In the genomic region with DNA sequence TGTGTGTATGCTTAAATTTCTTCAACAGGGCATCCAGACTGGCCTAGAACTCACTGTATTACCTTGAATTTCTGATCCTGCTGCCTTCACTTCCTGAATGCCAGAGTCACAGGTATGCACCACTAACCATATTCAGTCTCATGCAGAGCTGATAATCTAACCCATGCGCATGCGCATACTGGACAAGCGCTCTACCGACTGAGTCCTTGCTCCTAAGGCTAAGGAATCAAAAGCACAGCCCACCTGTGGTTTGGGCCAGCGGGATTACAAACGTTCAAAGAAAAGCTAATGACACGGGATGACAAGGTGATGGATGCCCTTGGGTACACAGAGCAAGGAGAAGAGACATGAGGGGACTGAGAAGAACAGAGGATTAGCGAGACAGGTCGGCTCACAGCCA, we compare ENCODE assay signal across 20 mouse cellular contexts.
DNase-seq lines count a peak whose midpoint lies in the region; ATAC-seq and TF ChIP-seq lines count a peak whose summit lies in the region.
"Had no signal": no experiment of that assay in that cellular context is flagged by ENCODE, and none has a peak within 500 bp of the region (broad histone marks: within the 10 kb centered on the region; RNA-seq: fewer than 3 reads in every experiment).

No protein-coding gene starts in this region.

- WGBS in lung, embryonic 15.5 days: 60% methylated on average over 9 of the region's 9 CpGs
- WGBS in lung, adult 2 months: 76% methylated on average over 9 of the region's 9 CpGs
- WGBS in embryonic facial prominence, embryonic 10.5 days: 69% methylated on average over 9 of the region's 9 CpGs
- WGBS in intestine, postnatal 0 days: 58% methylated on average over 9 of the region's 9 CpGs
- 60% methylated on average over 9 of the region's 9 CpGs for WGBS in stomach, embryonic 15.5 days

- H3K9me3 ChIP-seq in lung, embryonic 15.5 days: no peaks in the 10 kb centered on the region
- peaks cover 7% of the 10 kb centered on the region; the same call in 1 of the 2 replicates for H3K9me3 ChIP-seq in embryonic facial prominence, embryonic 10.5 days
- H3K9me3 ChIP-seq in intestine, postnatal 0 days (ENCODE audit: control insufficient read depth): no peaks in the 10 kb centered on the region
- no peaks in the 10 kb centered on the region for H3K9me3 ChIP-seq in stomach, embryonic 15.5 days
- H3K9me3 ChIP-seq: forebrain, embryonic 13.5 days; midbrain, embryonic 15.5 days had no signal

- no peak for TF ChIP-seq CTCF in lung, adult 2 months (IDR thresholded peaks at IDR 0.05; ENCODE audit: insufficient read depth, low read length)
- no peak for TF ChIP-seq CTCF in intestine, postnatal 0 days (IDR thresholded peaks at IDR 0.05; ENCODE audit: low read depth)

- no peak for DNase-seq in lung, adult 2 months
- no peak for DNase-seq in embryonic facial prominence, embryonic 10.5 days (ENCODE audit: low spot score)
- no peak for DNase-seq in adrenal gland, adult 8-10 months
- DNase-seq in gastrocnemius, postnatal 4 days (ENCODE audit: low spot score in 2 of 2): no peak
- DNase-seq: adrenal gland, postnatal 25 days; cerebellum, adult 11 months; cerebellum, postnatal 25 days; embryo, embryonic 11 days; gastrocnemius, postnatal 10 days; kidney, postnatal 10 days; right cerebral cortex, postnatal 25 days had no signal

- no peak for TF ChIP-seq POLR2A in lung, adult 2 months (IDR thresholded peaks at IDR 0.05; ENCODE audit: borderline replicate concordance, extremely low read depth, low read depth, low read length)

- no peaks in the 10 kb centered on the region for H3K36me3 ChIP-seq in lung, embryonic 15.5 days
- H3K36me3 ChIP-seq in embryonic facial prominence, embryonic 10.5 days (replicated peaks): peaks cover 4% of the 10 kb centered on the region; the same call in 1 of the 2 replicates
- H3K36me3 ChIP-seq in intestine, postnatal 0 days (ENCODE audit: control insufficient read depth, insufficient read depth): no peaks in the 10 kb centered on the region
- H3K36me3 ChIP-seq in stomach, embryonic 15.5 days: no peaks in the 10 kb centered on the region
- H3K36me3 ChIP-seq: midbrain, embryonic 15.5 days had no signal

- H3K4me2 ChIP-seq in lung, embryonic 15.5 days: no peak overlapping the region
- H3K4me2 ChIP-seq in intestine, postnatal 0 days (replicated peaks; ENCODE audit: low read depth): no peak overlapping the region
- H3K4me2 ChIP-seq in stomach, embryonic 15.5 days: peak overlapping the region; percentile 20; the same call in 1 of the 2 replicates
- H3K4me2 ChIP-seq: forebrain, embryonic 13.5 days; liver, embryonic 11.5 days; midbrain, embryonic 15.5 days had no signal

- no peaks in the 10 kb centered on the region for H3K27me3 ChIP-seq in lung, embryonic 15.5 days
- H3K27me3 ChIP-seq in embryonic facial prominence, embryonic 10.5 days (replicated peaks; ENCODE audit: low read depth, poor library complexity, severe bottlenecking): peaks cover 31% of the 10 kb centered on the region
- no peaks in the 10 kb centered on the region for H3K27me3 ChIP-seq in intestine, postnatal 0 days (replicated peaks; ENCODE audit: control insufficient read depth, insufficient read depth, low read length)
- no peaks in the 10 kb centered on the region for H3K27me3 ChIP-seq in stomach, embryonic 15.5 days (replicated peaks)

- peaks cover 35% of the 10 kb centered on the region for H3K4me1 ChIP-seq in lung, embryonic 15.5 days
- no peaks in the 10 kb centered on the region for H3K4me1 ChIP-seq in lung, adult 2 months (ENCODE audit: control insufficient read depth, insufficient read depth, low read length)
- peaks cover 59% of the 10 kb centered on the region for H3K4me1 ChIP-seq in embryonic facial prominence, embryonic 10.5 days
- 0 out of 2 replicates have a peak, but pooled peaks cover 4% of the 10 kb centered on the region for H3K4me1 ChIP-seq in intestine, postnatal 0 days (replicated peaks; ENCODE audit: control insufficient read depth, insufficient read depth, low read length)
- H3K4me1 ChIP-seq in stomach, embryonic 15.5 days: peaks cover 23% of the 10 kb centered on the region

- no peak overlapping the region for H3K9ac ChIP-seq in lung, embryonic 15.5 days
- no peak overlapping the region for H3K9ac ChIP-seq in intestine, postnatal 0 days (ENCODE audit: low read depth, low read length)
- H3K9ac ChIP-seq in stomach, embryonic 15.5 days: no peak overlapping the region
- H3K9ac ChIP-seq: forebrain, embryonic 13.5 days; midbrain, embryonic 15.5 days had no signal

- H3K27ac ChIP-seq in lung, embryonic 15.5 days: peak overlapping the region; percentile 83
- H3K27ac ChIP-seq in embryonic facial prominence, embryonic 10.5 days (replicated peaks): peak overlapping the region; percentile 82; the same call in 1 of the 2 replicates
- H3K27ac ChIP-seq in intestine, postnatal 0 days (ENCODE audit: low read depth, low read length): 0 out of 2 replicates have a peak overlapping the region, but pooled peaks have one; percentile 80
- H3K27ac ChIP-seq in stomach, embryonic 15.5 days: peak overlapping the region; percentile 85
- H3K27ac ChIP-seq: forebrain, embryonic 13.5 days; layer of hippocampus, adult 2 months; midbrain, embryonic 15.5 days had no signal

- H3K4me3 ChIP-seq in lung, embryonic 15.5 days: no peak overlapping the region
- H3K4me3 ChIP-seq in lung, adult 2 months (replicated peaks; ENCODE audit: extremely low read depth, low read depth, low read length): no peak overlapping the region
- H3K4me3 ChIP-seq in embryonic facial prominence, embryonic 10.5 days: no peak overlapping the region
- no peak overlapping the region for H3K4me3 ChIP-seq in intestine, postnatal 0 days (ENCODE audit: low read depth, low read length)
- no peak overlapping the region for H3K4me3 ChIP-seq in stomach, embryonic 15.5 days (replicated peaks)
- H3K4me3 ChIP-seq: forebrain, embryonic 13.5 days; layer of hippocampus, adult 2 months; midbrain, embryonic 15.5 days had no signal

- ATAC-seq in lung, embryonic 15.5 days (ENCODE audit: borderline replicate concordance, extremely low read depth, low FRiP score, low TSS enrichment): no peak
- no peak for ATAC-seq in intestine, postnatal 0 days
- no peak for ATAC-seq in stomach, embryonic 15.5 days (ENCODE audit: insufficient read depth, low FRiP score, low read depth)
- no peak for ATAC-seq in inflammation-experienced regulatory T-cells, adult 6 months
- ATAC-seq: forebrain, embryonic 13.5 days; lung, postnatal 0 days; midbrain, embryonic 15.5 days had no signal
